Mouse (Mus musculus) midbrain, embryonic 12.5 days (tissue): ENCODE results near the gene Lhpp. TPM values are rescaled to one million over a fixed set of nuclear protein-coding genes. Genes with fewer than 3 reads are reported as not detected.

Source experiments
- ATAC-seq: fragments of 200-750 bp; cut with Nextera tagmentation; 2 replicates; pipeline ENCODE4 v1.8.0; 2017; ENCODE audit warnings: low read depth, moderate TSS enrichment, moderate library complexity; ENCODE audit not compliant: low FRiP score
- H3K27ac ChIP-seq: fragments of 300-500 bp; sonication (generic); replicated peaks from 2 replicates; pipeline ENCODE4 v1.5.1; 2016; ENCODE audit warnings: mild to moderate bottlenecking
- H3K27me3 ChIP-seq: fragments of 300-500 bp; sonication (generic); 2 replicates; pipeline ENCODE4 v1.6.1; 2016; ENCODE audit warnings: mild to moderate bottlenecking
- H3K36me3 ChIP-seq: fragments of 300-500 bp; sonication (generic); 2 replicates; pipeline ENCODE4 v1.6.1; 2016
- H3K4me1 ChIP-seq: fragments of 300-500 bp; sonication (generic); 2 replicates; pipeline ENCODE4 v1.6.1; 2016
- H3K4me2 ChIP-seq: fragments of 300-500 bp; sonication (generic); replicated peaks from 2 replicates; pipeline ENCODE4 v1.6.1; 2016; ENCODE audit warnings: mild to moderate bottlenecking, moderate library complexity
- H3K4me3 ChIP-seq: fragments of 300-500 bp; sonication (generic); 2 replicates; pipeline ENCODE4 v1.5.1; 2016; ENCODE audit warnings: mild to moderate bottlenecking
- H3K9ac ChIP-seq: fragments of 300-500 bp; sonication (generic); replicated peaks from 2 replicates; pipeline ENCODE4 v1.6.1; 2016; ENCODE audit warnings: mild to moderate bottlenecking, moderate library complexity
- H3K9me3 ChIP-seq: fragments of 300-500 bp; sonication (generic); 2 replicates; pipeline ENCODE4 v1.6.1; 2016; ENCODE audit warnings: mild to moderate bottlenecking
- WGBS: fragments of 180-500 bp; shearing (Covaris S2); methylation state at CpG from one replicate; pipeline ENCODE4 v1.1.7; 2016; 5-methylcytosine and 5-hydroxymethylcytosine counted together
- polyA plus RNA-seq: library from polyadenylated mRNA; unstranded; fragments of >200 nt; fragmentation: Nextera tagmentation; extraction: Ambion mirVana; gene quantifications from 2 replicates; pipeline ENCODE4 v1.2.1, GENCODE M21; 2016

The Lhpp gene
- polyA plus RNA-seq, 1 experiment from 2014 or later, result 17.5 TPM

- WGBS, result 59% methylated on average over 17 of the region's 17 CpGs
- ATAC-seq, result no peak
These were observed 63.7 kb downstream of the Lhpp start for GRCm38 (mm10) chr7:132673931-132674755.

GRCm38 (mm10) chr7:132675922-132676321, 65.5 kb downstream of the Lhpp start:
- ATAC-seq, result no peak
- Histone ChIP-seq H3K27ac (no peak overlapping the region), H3K9ac (no peak overlapping the region), H3K4me3 (no peak overlapping the region), H3K4me1 (peaks cover 5% of the 10 kb centered on the region), H3K9me3 (no peaks in the 10 kb centered on the region), H3K36me3 (no peaks in the 10 kb centered on the region), H3K27me3 (0 out of 2 replicates have a peak, but pooled peaks cover 3% of the 10 kb centered on the region), H3K4me2 (no peak overlapping the region)
- 98% methylated on average over 2 of the region's 2 CpGs for WGBS

More at GRCm38 (mm10) chr7:132673931-132674755, 63.7 kb downstream of the Lhpp start:
- H3K9me3 ChIP-seq, result no peaks in the 10 kb centered on the region
- H3K36me3 ChIP-seq, result no peaks in the 10 kb centered on the region
- H3K4me2 ChIP-seq, result no peak overlapping the region
- no peak overlapping the region for H3K9ac ChIP-seq
- H3K27ac ChIP-seq, result no peak overlapping the region
- H3K4me1 ChIP-seq, result peaks cover 5% of the 10 kb centered on the region
- 0 out of 2 replicates have a peak, but pooled peaks cover 3% of the 10 kb centered on the region for H3K27me3 ChIP-seq
- no peak overlapping the region for H3K4me3 ChIP-seq

- Histone ChIP-seq H3K9ac (no peak overlapping the region), H3K4me1 (peaks cover under 1% of the 10 kb centered on the region), H3K4me3 (no peak overlapping the region), H3K36me3 (no peaks in the 10 kb centered on the region), H3K27me3 (no peaks in the 10 kb centered on the region), H3K4me2 (no peak overlapping the region), H3K27ac (no peak overlapping the region), H3K9me3 (no peaks in the 10 kb centered on the region)
- no peak for ATAC-seq
- WGBS, result 83% methylated on average over 4 of the region's 4 CpGs
These were observed 68.7 kb downstream of the Lhpp start for GRCm38 (mm10) chr7:132679117-132679516.

GRCm38 (mm10) chr7:132679549-132679948, 69.1 kb downstream of the Lhpp start:
- no peaks in the 10 kb centered on the region for H3K4me1 ChIP-seq
- ATAC-seq, result no peak
- H3K27ac ChIP-seq, result no peak overlapping the region
- WGBS, result 79% methylated on average over 6 of the region's 6 CpGs
- H3K9ac ChIP-seq, result no peak overlapping the region
- H3K27me3 ChIP-seq, result no peaks in the 10 kb centered on the region
- H3K9me3 ChIP-seq, result no peaks in the 10 kb centered on the region
- H3K4me3 ChIP-seq, result no peak overlapping the region
- no peak overlapping the region for H3K4me2 ChIP-seq
- no peaks in the 10 kb centered on the region for H3K36me3 ChIP-seq

- ATAC-seq, result no peak
- H3K9ac ChIP-seq, result no peak overlapping the region
- WGBS, result 90% methylated on average over 11 of the region's 11 CpGs
These were observed 70.9 kb downstream of the Lhpp start for GRCm38 (mm10) chr7:132681296-132681695.

GRCm38 (mm10) chr7:132681831-132682230, 71.4 kb downstream of the Lhpp start:
- no peak overlapping the region for H3K4me2 ChIP-seq
- WGBS, result 76% methylated on average over 1 of the region's 1 CpGs
- no peaks in the 10 kb centered on the region for H3K36me3 ChIP-seq
- no peak overlapping the region for H3K9ac ChIP-seq
- no peak overlapping the region for H3K4me3 ChIP-seq
- no peaks in the 10 kb centered on the region for H3K4me1 ChIP-seq
- H3K9me3 ChIP-seq, result no peaks in the 10 kb centered on the region
- H3K27me3 ChIP-seq, result no peaks in the 10 kb centered on the region
- H3K27ac ChIP-seq, result no peak overlapping the region
- ATAC-seq, result no peak

More at GRCm38 (mm10) chr7:132681296-132681695, 70.9 kb downstream of the Lhpp start:
- Histone ChIP-seq H3K4me1 (no peaks in the 10 kb centered on the region), H3K27me3 (no peaks in the 10 kb centered on the region), H3K27ac (no peak overlapping the region), H3K4me3 (no peak overlapping the region), H3K36me3 (no peaks in the 10 kb centered on the region), H3K9me3 (no peaks in the 10 kb centered on the region), H3K4me2 (no peak overlapping the region)

- ATAC-seq, result no peak
- Histone ChIP-seq H3K4me3 (no peak overlapping the region), H3K4me1 (no peaks in the 10 kb centered on the region), H3K27ac (no peak overlapping the region), H3K36me3 (no peaks in the 10 kb centered on the region), H3K9ac (no peak overlapping the region), H3K9me3 (no peaks in the 10 kb centered on the region), H3K4me2 (no peak overlapping the region), H3K27me3 (no peaks in the 10 kb centered on the region)
- 99% methylated on average over 3 of the region's 3 CpGs for WGBS
These were observed 71.9 kb downstream of the Lhpp start for GRCm38 (mm10) chr7:132682336-132682735.

- Histone ChIP-seq H3K9ac (no peak overlapping the region), H3K4me2 (no peak overlapping the region), H3K27ac (no peak overlapping the region), H3K27me3 (no peaks in the 10 kb centered on the region), H3K4me3 (no peak overlapping the region), H3K36me3 (no peaks in the 10 kb centered on the region), H3K9me3 (no peaks in the 10 kb centered on the region), H3K4me1 (no peaks in the 10 kb centered on the region)
- no peak for ATAC-seq
- 79% methylated on average over 3 of the region's 3 CpGs for WGBS
These were observed 72.5 kb downstream of the Lhpp start for GRCm38 (mm10) chr7:132682901-132683300.

GRCm38 (mm10) chr7:132683923-132684322, 73.5 kb downstream of the Lhpp start:
- H3K9me3 ChIP-seq, result no peaks in the 10 kb centered on the region
- WGBS, result 88% methylated on average over 4 of the region's 4 CpGs
- no peak overlapping the region for H3K27ac ChIP-seq
- ATAC-seq, result no peak
- H3K4me3 ChIP-seq, result no peak overlapping the region
- no peaks in the 10 kb centered on the region for H3K36me3 ChIP-seq
- H3K27me3 ChIP-seq, result no peaks in the 10 kb centered on the region
- 0 out of 2 replicates have a peak, but pooled peaks cover 2% of the 10 kb centered on the region for H3K4me1 ChIP-seq
- H3K4me2 ChIP-seq, result no peak overlapping the region
- H3K9ac ChIP-seq, result no peak overlapping the region

GRCm38 (mm10) chr7:132686515-132686914, 76.1 kb downstream of the Lhpp start:
- ATAC-seq, result no peak
- Histone ChIP-seq H3K9ac (no peak overlapping the region), H3K4me3 (no peak overlapping the region), H3K27ac (no peak overlapping the region), H3K27me3 (no peaks in the 10 kb centered on the region), H3K4me1 (0 out of 2 replicates have a peak, but pooled peaks cover 2% of the 10 kb centered on the region), H3K9me3 (no peaks in the 10 kb centered on the region), H3K36me3 (no peaks in the 10 kb centered on the region), H3K4me2 (no peak overlapping the region)
- 87% methylated on average over 3 of the region's 3 CpGs for WGBS

- no peak for ATAC-seq
These were observed 77.5 kb downstream of the Lhpp start for GRCm38 (mm10) chr7:132687897-132688296.

GRCm38 (mm10) chr7:132688721-132689120, 78.3 kb downstream of the Lhpp start:
- H3K4me3 ChIP-seq, result no peak overlapping the region
- WGBS, result 59% methylated on average over 5 of the region's 5 CpGs
- no peaks in the 10 kb centered on the region for H3K9me3 ChIP-seq
- ATAC-seq, result no peak
- H3K4me2 ChIP-seq, result no peak overlapping the region
- H3K4me1 ChIP-seq, result 0 out of 2 replicates have a peak, but pooled peaks cover 2% of the 10 kb centered on the region
- H3K36me3 ChIP-seq, result no peaks in the 10 kb centered on the region
- H3K9ac ChIP-seq, result no peak overlapping the region
- H3K27ac ChIP-seq, result no peak overlapping the region
- H3K27me3 ChIP-seq, result no peaks in the 10 kb centered on the region

More at GRCm38 (mm10) chr7:132687897-132688296, 77.5 kb downstream of the Lhpp start:
- 0 out of 2 replicates have a peak, but pooled peaks cover 2% of the 10 kb centered on the region for H3K4me1 ChIP-seq
- 69% methylated on average over 2 of the region's 2 CpGs for WGBS
- no peak overlapping the region for H3K27ac ChIP-seq
- H3K9ac ChIP-seq, result no peak overlapping the region
- H3K36me3 ChIP-seq, result no peaks in the 10 kb centered on the region
- H3K27me3 ChIP-seq, result no peaks in the 10 kb centered on the region
- no peak overlapping the region for H3K4me2 ChIP-seq
- H3K9me3 ChIP-seq, result no peaks in the 10 kb centered on the region
- no peak overlapping the region for H3K4me3 ChIP-seq
